Mouse (Mus musculus) urinary bladder, postnatal 14 days (tissue): ENCODE data around the gene Rps19.

Experiments
- DNase-seq: peaks from one replicate; pipeline ENCODE4 v3.0.0; 2021; ENCODE audit warnings: low spot score

Gene Rps19

DNA sequence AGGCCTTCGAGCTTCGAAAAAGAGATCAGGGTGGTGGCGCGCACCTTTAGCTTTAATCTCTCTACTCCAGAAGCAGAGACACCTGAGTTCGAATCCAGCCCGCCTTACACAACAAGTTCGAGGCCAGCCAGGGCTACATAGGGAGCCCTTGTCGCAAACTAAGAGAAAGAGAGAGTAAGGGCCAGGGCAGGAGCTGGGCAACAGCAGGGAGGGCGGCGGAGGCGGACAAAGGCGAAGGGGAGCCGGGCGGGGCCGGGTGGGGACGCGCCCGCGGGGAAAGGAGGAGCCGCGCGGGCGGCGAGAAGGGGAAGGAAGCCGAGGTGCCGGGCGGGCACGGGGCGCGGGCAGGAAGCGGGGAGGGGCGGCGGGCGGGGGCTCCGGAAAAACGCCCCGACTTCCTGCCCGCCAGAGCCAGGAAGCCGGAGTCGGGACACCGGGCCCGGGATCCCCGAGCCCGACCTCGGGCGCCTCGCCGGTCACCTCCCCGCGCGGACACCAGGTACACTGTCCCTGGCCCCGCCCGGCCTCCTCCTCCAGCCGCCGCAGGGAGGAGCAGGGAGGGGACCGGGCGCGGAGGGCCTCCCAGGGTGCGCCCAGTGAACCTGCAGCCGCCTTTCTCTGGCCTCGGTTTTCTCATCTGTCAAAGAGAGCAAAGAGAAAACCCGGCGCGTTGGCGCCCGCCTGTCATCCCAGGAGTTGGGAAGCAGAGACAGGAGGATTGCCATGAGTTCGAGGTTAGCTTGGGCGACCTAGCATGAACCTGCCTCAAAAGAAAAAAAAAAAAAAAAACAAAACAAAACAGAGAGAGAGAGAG, 18.7 kb downstream of the Rps19 start, which contains the start of gene Arhgef1:
Arhgef1 (plus strand) TSS at position 283 of the 814 bp plus-strand sequence.
- peak; percentile 65 for DNase-seq

DNA sequence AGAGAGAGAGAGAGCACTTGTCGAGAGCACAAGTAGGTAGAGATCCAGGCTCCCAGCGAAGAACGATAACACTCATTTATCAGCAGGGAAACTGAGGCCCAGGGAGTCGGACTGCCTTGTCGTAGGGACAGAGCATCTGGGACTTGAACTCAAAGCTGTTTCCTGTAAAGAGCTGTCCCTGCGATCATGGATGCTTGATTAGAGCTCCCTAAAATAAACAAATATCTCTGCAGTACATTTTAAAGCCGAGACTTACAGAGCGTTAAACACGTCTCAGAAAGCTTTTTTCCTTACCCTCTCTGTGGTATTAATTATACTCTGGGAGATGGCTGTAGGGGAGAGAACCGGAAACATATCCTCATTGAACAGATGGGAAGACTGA, 19.3 kb downstream of the Rps19 start:
- DNase-seq, result no peak

DNA sequence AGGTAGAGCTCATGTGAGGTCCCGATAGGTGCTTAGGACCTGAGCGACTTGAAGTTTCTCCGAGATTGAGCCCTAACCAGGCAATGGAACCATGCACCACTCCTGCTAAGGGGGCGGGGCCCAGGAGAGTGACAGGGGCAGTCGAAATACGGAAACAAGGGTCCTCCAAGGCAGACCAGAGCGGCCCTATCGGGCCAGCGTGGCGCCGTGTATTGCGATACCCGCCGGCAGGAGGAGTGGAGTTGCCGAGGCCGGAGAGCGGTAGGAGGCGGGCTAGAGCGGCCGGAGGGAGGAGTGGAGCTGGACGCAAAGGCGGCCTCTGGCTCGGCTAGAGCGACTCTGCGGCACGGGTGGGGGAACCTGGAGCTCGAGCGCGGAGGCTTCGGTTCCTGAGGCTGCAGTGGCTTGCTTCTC, 19.9 kb downstream of the Rps19 start:
- DNase-seq, result peak; percentile 98

DNA sequence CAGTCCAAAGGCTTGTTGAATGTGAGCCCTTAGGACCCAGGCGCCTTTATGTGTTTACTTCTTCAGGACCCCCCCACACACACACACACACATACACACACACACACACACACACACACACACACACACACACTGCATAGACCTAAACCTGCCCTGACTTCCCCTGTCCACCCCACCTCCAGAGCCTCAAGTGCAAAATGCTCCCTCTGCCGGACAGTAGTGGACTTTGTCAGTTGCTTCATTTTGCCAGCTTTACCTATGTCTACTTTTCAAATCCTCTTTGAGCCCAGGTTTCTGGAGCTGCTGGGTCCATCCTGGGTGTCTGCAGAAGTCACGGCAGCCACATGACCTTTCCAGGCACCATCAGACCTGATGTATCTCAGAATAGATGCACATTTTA, 20.8 kb downstream of the Rps19 start:
- DNase-seq, result peak; percentile 70

DNA sequence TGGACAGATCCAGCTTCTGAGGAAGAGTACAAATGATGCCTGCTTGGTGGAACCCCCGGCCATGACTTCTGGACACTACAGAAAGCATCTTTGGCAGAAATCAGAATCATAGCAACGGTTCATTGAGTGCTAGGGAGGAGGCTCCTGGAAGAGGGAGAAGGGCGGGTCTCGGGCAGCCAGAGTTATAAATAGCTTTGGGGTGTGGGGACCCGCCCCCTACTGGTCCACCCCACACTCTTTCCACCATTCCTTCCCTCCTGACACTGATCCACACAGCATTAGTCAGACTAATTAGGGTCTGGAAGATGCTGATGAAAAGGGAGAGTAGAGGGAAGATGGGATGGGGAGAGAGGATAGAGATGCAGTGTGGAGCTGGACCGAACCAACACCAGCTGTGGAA, 22.4 kb downstream of the Rps19 start:
- no peak for DNase-seq

DNA sequence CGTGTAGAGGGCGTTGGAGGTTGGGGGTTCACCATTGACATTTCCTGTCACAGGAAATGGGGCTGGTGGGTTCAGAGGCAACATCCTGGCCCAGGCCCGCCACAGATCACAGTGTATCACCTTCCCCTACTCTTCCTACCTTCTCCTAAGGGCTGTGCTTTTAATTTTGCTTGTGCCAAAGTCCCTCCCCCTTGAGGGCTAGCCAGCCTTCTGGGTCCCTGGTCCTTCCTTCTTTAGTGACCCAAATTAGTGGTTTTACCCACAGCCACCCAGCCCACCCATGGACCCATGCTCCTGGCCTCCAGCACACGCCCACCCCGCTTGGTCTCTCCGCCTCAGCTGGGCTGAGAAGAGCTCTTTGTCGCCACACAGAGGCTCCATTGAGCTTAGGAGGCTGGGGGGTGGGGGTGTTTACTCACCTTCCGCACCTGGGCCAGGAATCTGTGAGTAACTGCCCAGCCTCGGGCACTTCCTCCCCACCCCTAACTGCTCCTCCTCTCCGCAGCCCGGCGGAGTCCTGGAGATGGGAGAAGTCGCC, 23.1 kb downstream of the Rps19 start:
- DNase-seq, result peak; percentile 77

DNA sequence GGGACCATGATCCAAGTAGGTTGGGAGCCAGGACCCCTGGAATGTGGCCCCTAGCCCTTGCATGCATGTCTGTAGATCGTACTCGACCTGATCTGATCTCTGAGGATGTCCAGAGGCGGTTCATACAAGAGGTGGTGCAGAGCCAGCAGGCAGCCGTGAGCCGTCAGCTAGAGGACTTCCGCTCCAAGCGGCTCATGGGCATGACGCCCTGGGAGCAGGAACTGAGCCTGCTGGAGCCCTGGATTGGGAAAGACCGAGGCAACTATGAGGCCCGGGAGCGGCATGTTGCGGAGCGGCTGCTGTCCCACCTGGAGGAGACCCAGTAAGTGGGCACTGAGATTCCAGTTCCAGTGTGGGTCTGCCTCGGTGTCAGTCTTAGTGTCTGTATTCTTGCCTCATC, 28.3 kb downstream of the Rps19 start:
- no peak for DNase-seq

DNA sequence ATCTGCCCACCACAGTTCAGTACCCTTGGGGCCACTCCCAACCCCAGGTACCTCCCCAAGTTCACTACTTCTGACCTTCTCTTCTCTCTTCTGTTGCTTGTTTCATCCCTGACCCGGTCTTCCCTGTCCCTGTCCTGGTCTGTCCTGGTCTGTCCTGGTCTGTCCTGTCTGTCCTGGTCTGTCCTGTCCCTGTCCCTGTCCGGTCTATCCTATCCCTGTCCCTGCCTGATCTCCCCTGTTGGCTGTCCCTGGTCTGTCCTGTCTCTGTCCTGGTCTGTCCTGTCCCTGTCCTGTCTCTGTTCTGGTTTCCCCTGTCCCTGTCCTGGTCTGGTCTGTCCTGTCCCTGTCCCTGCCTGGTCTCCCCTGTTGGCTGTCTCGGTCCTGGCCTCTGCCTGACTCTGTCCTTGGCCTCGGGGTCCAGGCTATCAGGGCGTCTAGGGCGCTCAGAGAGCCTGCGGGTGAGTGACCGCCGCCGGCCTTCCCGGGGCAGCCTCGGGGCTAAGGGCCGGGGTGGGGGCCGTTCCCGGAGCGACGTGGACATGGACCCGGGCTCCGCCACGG, 34.7 kb downstream of the Rps19 start:
- no peak for DNase-seq

DNA sequence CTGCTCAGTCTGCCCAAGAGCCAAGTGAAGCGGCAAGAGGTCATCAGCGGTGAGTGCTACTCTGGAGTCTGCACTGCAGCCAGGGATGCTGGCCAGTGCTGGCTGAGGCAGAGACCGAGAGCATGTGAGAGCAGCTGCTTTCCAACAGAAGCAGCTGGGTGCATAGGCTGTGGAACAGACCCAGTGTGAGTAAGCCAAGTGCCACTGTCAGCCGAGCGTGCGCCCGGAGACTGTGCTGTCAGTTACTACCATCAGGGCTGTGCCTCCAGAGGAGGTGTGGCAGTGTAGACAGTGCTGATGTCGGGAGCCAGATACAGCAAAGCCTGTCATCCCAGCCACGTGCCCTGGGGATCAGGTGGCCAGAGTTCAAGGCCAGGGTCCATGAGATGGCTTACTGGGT, 35.6 kb downstream of the Rps19 start:
- DNase-seq, result no peak

DNA sequence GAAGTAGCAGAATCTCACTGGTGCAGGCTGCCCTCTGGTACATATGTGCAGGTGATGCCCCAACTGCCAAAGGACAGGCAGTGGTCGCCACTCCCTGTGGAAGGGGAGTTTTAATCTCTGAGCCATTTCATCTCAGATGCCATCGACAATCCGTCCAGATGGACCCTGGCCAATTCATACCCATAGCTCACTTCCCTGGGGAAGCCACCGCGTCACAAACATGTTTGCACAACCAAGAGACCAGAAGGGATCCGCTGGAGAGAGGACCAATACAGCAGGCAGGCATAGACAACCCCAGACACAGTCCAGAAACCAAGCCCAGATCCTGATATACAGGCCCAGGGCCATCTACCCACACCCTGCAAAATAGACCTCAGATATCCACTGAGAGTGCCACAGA, 46.3 kb downstream of the Rps19 start:
- no peak for DNase-seq

DNA sequence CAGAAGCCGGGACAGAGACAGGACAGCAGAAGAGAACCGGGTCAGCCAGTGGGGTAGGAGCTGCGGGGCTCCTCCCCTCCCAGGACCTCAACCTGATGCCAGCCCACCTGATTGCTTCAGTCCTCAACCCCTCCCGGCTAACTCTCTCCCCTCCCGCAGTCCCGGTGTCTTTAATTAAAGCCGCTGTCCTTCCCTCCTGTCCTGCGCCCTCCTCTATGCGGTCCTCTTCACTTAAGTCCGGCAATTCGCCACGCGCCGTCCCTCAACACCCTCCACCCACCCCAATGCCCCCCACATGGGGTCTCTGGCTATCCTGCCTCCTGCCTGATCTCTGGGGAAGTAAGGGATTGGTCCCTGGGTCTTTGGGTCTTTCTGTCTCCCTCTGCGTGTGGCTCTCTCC, 47.5 kb downstream of the Rps19 start:
- no peak for DNase-seq
